ENCODE assay signal across 12 mouse cellular contexts in the genomic region with DNA sequence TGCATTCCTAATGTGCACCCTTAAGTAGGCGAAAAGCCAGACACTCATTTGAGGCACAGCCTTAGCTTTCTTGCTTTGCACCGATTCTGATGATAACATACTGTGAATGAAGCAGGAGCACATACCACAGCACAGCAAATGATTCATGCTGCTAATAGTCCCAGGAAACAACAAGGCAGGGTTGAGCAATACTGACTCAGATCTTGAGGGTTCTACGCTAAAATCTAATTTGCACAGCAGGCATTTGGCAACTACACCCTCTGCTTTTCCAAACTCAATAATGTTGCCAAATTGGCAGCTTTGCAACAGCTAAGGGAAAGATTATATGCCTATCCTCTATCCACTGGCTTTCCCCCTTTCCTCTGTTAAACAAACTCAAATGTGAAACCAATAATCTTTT.
DNase-seq lines count a peak whose midpoint lies in the region; ATAC-seq lines count a peak whose summit lies in the region.
"Had no signal": no experiment of that assay in that cellular context is flagged by ENCODE, and none has a peak within 500 bp of the region (broad histone marks: within the 10 kb centered on the region; RNA-seq: fewer than 3 reads in every experiment).

No protein-coding gene starts in this region.

- H3K9me3 ChIP-seq in hindbrain, embryonic 16.5 days (ENCODE audit: control insufficient read depth, low read length): no peaks in the 10 kb centered on the region
- no peaks in the 10 kb centered on the region for H3K9me3 ChIP-seq in intestine, embryonic 16.5 days (ENCODE audit: control insufficient read depth, low read length)
- H3K9me3 ChIP-seq: heart, embryonic 15.5 days; midbrain, embryonic 13.5 days had no signal

- no peaks in the 10 kb centered on the region for H3K36me3 ChIP-seq in hindbrain, embryonic 16.5 days (ENCODE audit: control insufficient read depth, insufficient read depth, low read length)
- no peaks in the 10 kb centered on the region for H3K36me3 ChIP-seq in intestine, embryonic 16.5 days (ENCODE audit: control insufficient read depth, insufficient read depth, low read length)
- H3K36me3 ChIP-seq: heart, embryonic 15.5 days; midbrain, embryonic 13.5 days had no signal

- no peak overlapping the region for H3K4me3 ChIP-seq in hindbrain, embryonic 16.5 days (ENCODE audit: low read length)
- H3K4me3 ChIP-seq in intestine, embryonic 16.5 days (ENCODE audit: low read length): no peak overlapping the region
- H3K4me3 ChIP-seq: heart, embryonic 15.5 days; left cerebral cortex, adult 2 months; midbrain, embryonic 13.5 days had no signal

- DNase-seq in gastrocnemius, adult 18-20 months (ENCODE audit: low spot score): peak; percentile 14
- DNase-seq in gastrocnemius, adult 8-10 months (ENCODE audit: low spot score in 2 of 2): no peak
- peak; percentile 14 for DNase-seq in urinary bladder, postnatal 14 days (ENCODE audit: low spot score)
- no peak for DNase-seq in urinary bladder, postnatal 4 days (ENCODE audit: low spot score in 2 of 2)
- peak; percentile 52 for DNase-seq in skeletal muscle tissue, adult 2 months (ENCODE audit: low read depth, low spot score)
- DNase-seq in embryo, embryonic 9.5 days (ENCODE audit: extremely low spot score): no peak
- DNase-seq: cerebellum, adult 9-10 months had no signal

- H3K9ac ChIP-seq in hindbrain, embryonic 16.5 days (ENCODE audit: low read depth, low read length): no peak overlapping the region
- H3K9ac ChIP-seq in intestine, embryonic 16.5 days (ENCODE audit: low read depth, low read length): no peak overlapping the region
- H3K9ac ChIP-seq: heart, embryonic 15.5 days; midbrain, embryonic 13.5 days had no signal

- WGBS in hindbrain, embryonic 16.5 days: 61% methylated on average over 3 of the region's 3 CpGs
- 64% methylated on average over 3 of the region's 3 CpGs for WGBS in intestine, embryonic 16.5 days

- H3K27me3 ChIP-seq in hindbrain, embryonic 16.5 days (replicated peaks; ENCODE audit: control insufficient read depth, insufficient read depth, low read length): no peaks in the 10 kb centered on the region
- H3K27me3 ChIP-seq in intestine, embryonic 16.5 days (replicated peaks; ENCODE audit: control insufficient read depth, insufficient read depth, low read length): no peaks in the 10 kb centered on the region
- H3K27me3 ChIP-seq: heart, embryonic 15.5 days; midbrain, embryonic 13.5 days had no signal

- no peak overlapping the region for H3K4me2 ChIP-seq in hindbrain, embryonic 16.5 days (ENCODE audit: low read length)
- H3K4me2 ChIP-seq in intestine, embryonic 16.5 days (ENCODE audit: low read depth, low read length): no peak overlapping the region
- H3K4me2 ChIP-seq: heart, embryonic 15.5 days; midbrain, embryonic 13.5 days had no signal

- ATAC-seq in hindbrain, embryonic 16.5 days: peak; percentile 79
- ATAC-seq in intestine, embryonic 16.5 days: no peak
- ATAC-seq: midbrain, embryonic 13.5 days had no signal

- H3K4me1 ChIP-seq in hindbrain, embryonic 16.5 days (ENCODE audit: control insufficient read depth, insufficient read depth, low read depth, low read length): no peaks in the 10 kb centered on the region
- no peaks in the 10 kb centered on the region for H3K4me1 ChIP-seq in intestine, embryonic 16.5 days (ENCODE audit: control insufficient read depth, insufficient read depth, low read length)
- H3K4me1 ChIP-seq: heart, embryonic 15.5 days; midbrain, embryonic 13.5 days had no signal

- H3K27ac ChIP-seq in hindbrain, embryonic 16.5 days (ENCODE audit: low read depth, low read length): no peak overlapping the region
- H3K27ac ChIP-seq in intestine, embryonic 16.5 days (ENCODE audit: low read length): no peak overlapping the region
- H3K27ac ChIP-seq: heart, embryonic 15.5 days; left cerebral cortex, adult 2 months; midbrain, embryonic 13.5 days had no signal

Comparison
In these comparisons a context has a peak if more than half of its experiments do, and no peak if none do; other contexts are left out.
1. DNase-seq: peak in gastrocnemius, adult 18-20 months (single experiment), urinary bladder, postnatal 14 days (single experiment) and skeletal muscle tissue, adult 2 months (single experiment); none in gastrocnemius, adult 8-10 months (0 of 2), urinary bladder, postnatal 4 days (0 of 2) and embryo, embryonic 9.5 days (single experiment).